Mouse (Mus musculus) kidney, embryonic 16.5 days (tissue): Measurements from ENCODE around the gene Pth2. TPM values are rescaled to one million over a fixed set of nuclear protein-coding genes. Genes with fewer than 3 reads are reported as not detected.

Source experiments
- ATAC-seq: fragments of 200-750 bp; cut with Nextera tagmentation; 2 replicates; pipeline ENCODE4 v1.8.0; 2017; ENCODE audit warnings: moderate TSS enrichment; ENCODE audit not compliant: low FRiP score, low TSS enrichment
- H3K27ac ChIP-seq: fragments of 300-500 bp; sonication (generic); 2 replicates; pipeline ENCODE4 v1.5.1; 2014; ENCODE audit warnings: low read length
- H3K27me3 ChIP-seq: fragments of 300-500 bp; sonication (generic); 2 replicates; pipeline ENCODE4 v1.6.1; 2014; ENCODE audit warnings: low read length, control low read depth, mixed read lengths; ENCODE audit not compliant: insufficient read depth
- H3K36me3 ChIP-seq: fragments of 300-500 bp; sonication (generic); 2 replicates; pipeline ENCODE4 v1.6.1; 2014; ENCODE audit warnings: low read length, control low read depth, mixed read lengths; ENCODE audit not compliant: insufficient read depth
- H3K4me1 ChIP-seq: fragments of 300-500 bp; sonication (generic); 2 replicates; pipeline ENCODE4 v1.6.1; 2014; ENCODE audit warnings: low read length, control low read depth, mixed read lengths; ENCODE audit not compliant: insufficient read depth
- H3K4me2 ChIP-seq: fragments of 300-500 bp; sonication (generic); replicated peaks from 2 replicates; pipeline ENCODE4 v1.6.1; 2014; ENCODE audit warnings: low read depth, low read length
- H3K4me3 ChIP-seq: fragments of 300-500 bp; sonication (generic); 2 replicates; pipeline ENCODE4 v1.5.1; 2014; ENCODE audit warnings: mild to moderate bottlenecking, low read length
- H3K9ac ChIP-seq: fragments of 300-500 bp; sonication (generic); replicated peaks from 2 replicates; pipeline ENCODE4 v1.6.1; 2014; ENCODE audit warnings: low read length
- H3K9me3 ChIP-seq: fragments of 300-500 bp; sonication (generic); 2 replicates; pipeline ENCODE4 v1.6.1; 2016; ENCODE audit warnings: low read length, control low read depth
- WGBS: fragments of 180-500 bp; shearing (Covaris S2); extraction: QIAGEN DNeasy Blood & Tissue Kit; methylation state at CpG from one replicate; pipeline ENCODE4 v1.1.7; 2014; 5-methylcytosine and 5-hydroxymethylcytosine counted together
- microRNA-seq: library from miRNA; unstranded; fragments of <30 nt; microRNA quantifications from one replicate; pipeline ENCODE4, GENCODE M21; 2016
- polyA plus RNA-seq: library from polyadenylated mRNA; unstranded; fragments of >200 nt; fragmentation: Nextera tagmentation; extraction: Ambion mirVana; gene quantifications from 2 replicates; pipeline ENCODE4 v1.2.1, GENCODE M21; 2015

The Pth2 gene
- polyA plus RNA-seq, 1 experiment from 2014 or later, result not detected

GRCm38 (mm10) chr7:45224826-45225225 is 44.0 kb downstream of the Pth2 start:
- no peak overlapping the region for H3K9ac ChIP-seq
- H3K4me3 ChIP-seq, result no peak overlapping the region
- peaks cover 92% of the 10 kb centered on the region for H3K36me3 ChIP-seq
- H3K4me1 ChIP-seq, result no peaks in the 10 kb centered on the region
- H3K27me3 ChIP-seq, result no peaks in the 10 kb centered on the region
- no peak for ATAC-seq
- no peak overlapping the region for H3K4me2 ChIP-seq
- H3K9me3 ChIP-seq, result no peaks in the 10 kb centered on the region
- no peak overlapping the region for H3K27ac ChIP-seq
- 88% methylated on average over 7 of the region's 7 CpGs for WGBS

- ATAC-seq, result no peak
- Histone ChIP-seq H3K36me3 (peaks cover 85% of the 10 kb centered on the region), H3K27ac (no peak overlapping the region), H3K4me3 (no peak overlapping the region), H3K4me1 (no peaks in the 10 kb centered on the region), H3K4me2 (no peak overlapping the region), H3K27me3 (no peaks in the 10 kb centered on the region), H3K9ac (no peak overlapping the region), H3K9me3 (no peaks in the 10 kb centered on the region)
- 98% methylated on average over 5 of the region's 5 CpGs for WGBS
Observed at GRCm38 (mm10) chr7:45226421-45226820, 45.6 kb downstream of the Pth2 start.

GRCm38 (mm10) chr7:45228548-45228947 is 47.8 kb downstream of the Pth2 start:
- Histone ChIP-seq H3K9me3 (no peaks in the 10 kb centered on the region), H3K9ac (no peak overlapping the region), H3K4me1 (peaks cover 6% of the 10 kb centered on the region), H3K4me3 (no peak overlapping the region), H3K36me3 (peaks cover 81% of the 10 kb centered on the region), H3K27ac (no peak overlapping the region), H3K27me3 (no peaks in the 10 kb centered on the region), H3K4me2 (no peak overlapping the region)
- ATAC-seq, result no peak
- WGBS, result 88% methylated on average over 18 of the region's 18 CpGs

DNA sequence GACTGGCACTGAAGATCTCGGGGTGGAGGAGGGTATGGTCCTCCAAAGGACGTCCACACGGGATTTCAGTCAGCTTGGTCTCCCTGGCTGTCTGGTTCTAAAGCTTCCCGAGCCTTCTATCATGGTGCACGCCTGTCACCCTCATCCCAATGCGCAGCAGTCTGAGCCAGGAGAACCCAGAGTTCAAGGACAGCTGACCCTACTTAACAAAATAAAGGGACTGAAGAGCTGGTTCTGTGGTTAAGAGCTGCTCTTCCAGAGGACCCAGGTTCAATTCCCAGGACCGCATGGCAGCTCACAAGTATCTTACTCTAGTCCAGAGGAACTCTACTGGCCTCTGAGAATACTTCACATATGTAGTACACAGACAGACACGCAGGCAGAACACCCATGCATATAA is 48.3 kb downstream of the Pth2 start:
- Histone ChIP-seq H3K9me3 (no peaks in the 10 kb centered on the region), H3K27me3 (no peaks in the 10 kb centered on the region), H3K36me3 (peaks cover 76% of the 10 kb centered on the region), H3K9ac (no peak overlapping the region), H3K27ac (no peak overlapping the region), H3K4me1 (peaks cover 11% of the 10 kb centered on the region), H3K4me3 (no peak overlapping the region), H3K4me2 (no peak overlapping the region)
- WGBS, result 88% methylated on average over 8 of the region's 8 CpGs
- ATAC-seq, result no peak

- Histone ChIP-seq H3K9me3 (no peaks in the 10 kb centered on the region), H3K27me3 (no peaks in the 10 kb centered on the region), H3K9ac (no peak overlapping the region), H3K4me3 (no peak overlapping the region), H3K4me2 (no peak overlapping the region), H3K36me3 (peaks cover 71% of the 10 kb centered on the region), H3K27ac (no peak overlapping the region), H3K4me1 (peaks cover 17% of the 10 kb centered on the region)
- ATAC-seq, result no peak
- 86% methylated on average over 7 of the region's 7 CpGs for WGBS
Observed at GRCm38 (mm10) chr7:45229459-45230203, 48.8 kb downstream of the Pth2 start.

GRCm38 (mm10) chr7:45231192-45231591 is 50.4 kb downstream of the Pth2 start:
- Histone ChIP-seq H3K27me3 (0 out of 2 replicates have a peak, but pooled peaks cover 3% of the 10 kb centered on the region), H3K4me1 (peaks cover 26% of the 10 kb centered on the region), H3K27ac (no peak overlapping the region), H3K4me3 (no peak overlapping the region), H3K4me2 (no peak overlapping the region), H3K9me3 (no peaks in the 10 kb centered on the region), H3K9ac (no peak overlapping the region), H3K36me3 (peaks cover 56% of the 10 kb centered on the region)
- whole genome bisulfite sequencing, result 85% methylated on average over 12 of the region's 12 CpGs
- no peak for ATAC-seq

Small RNA genes lying within 50 kb of the gene (microRNA-seq; reads per million reads assigned to microRNA genes)
- not detected for gene Mir7055

Other genes starting within 250 kb of the Pth2 start
- gene Tsks, start 237.8 kb upstream of the Pth2 start, polyA plus RNA-seq, result 0.10 and 0.24 TPM in 2 replicates
- 22.4 and 23.8 TPM in 2 replicates for gene Cpt1c, start 206.1 kb upstream of the Pth2 start, polyA plus RNA-seq
- gene Prmt1, start 194.4 kb upstream of the Pth2 start, polyA plus RNA-seq, result 681 and 701 TPM in 2 replicates
- 109 TPM in 2 replicates for gene Irf3, start 183.3 kb upstream of the Pth2 start, polyA plus RNA-seq
- 56.1 and 61.9 TPM in 2 replicates for gene Bcl2l12, start 182.3 kb upstream of the Pth2 start, polyA plus RNA-seq
- gene Scaf1, start 164.6 kb upstream of the Pth2 start, polyA plus RNA-seq, result 30.6 and 36.4 TPM in 2 replicates
- gene Rras, start 163.0 kb upstream of the Pth2 start, polyA plus RNA-seq, result 42.9 and 44.1 TPM in 2 replicates
- gene Prr12, start 128.1 kb upstream of the Pth2 start, polyA plus RNA-seq, result 12.9 and 13.8 TPM in 2 replicates
- gene Nosip, start 118.6 kb upstream of the Pth2 start, polyA plus RNA-seq, result 85.2 and 86.3 TPM in 2 replicates
- 42.4 and 44.9 TPM in 2 replicates for gene Prrg2, start 118.3 kb upstream of the Pth2 start, polyA plus RNA-seq
- 352 and 369 TPM in 2 replicates for gene Rcn3, start 88.8 kb upstream of the Pth2 start, polyA plus RNA-seq
- 93.7 and 114 TPM in 2 replicates for gene Fcgrt, start 77.1 kb upstream of the Pth2 start, polyA plus RNA-seq
- gene Rps11, start 56.6 kb upstream of the Pth2 start, polyA plus RNA-seq, result 1,363 and 1,408 TPM in 2 replicates
- 1,083 and 1,117 TPM in 2 replicates for gene Rpl13a, start 52.2 kb upstream of the Pth2 start, polyA plus RNA-seq
- gene Gm45713, start 44.8 kb upstream of the Pth2 start, polyA plus RNA-seq, result 0.18 TPM in 1 of 2 replicates, not detected in the other
- gene Flt3l, start 44.6 kb upstream of the Pth2 start, polyA plus RNA-seq, result 0.95 and 1.9 TPM in 2 replicates
- gene Pih1d1, start 26.7 kb upstream of the Pth2 start, polyA plus RNA-seq, result 109 and 112 TPM in 2 replicates
- gene Aldh16a1, start 26.4 kb upstream of the Pth2 start, polyA plus RNA-seq, result 81.2 and 88.6 TPM in 2 replicates
- 0.19 and 0.42 TPM in 2 replicates for gene Slc17a7, start 17.0 kb upstream of the Pth2 start, polyA plus RNA-seq
- gene Gfy, start 1.4 kb upstream of the Pth2 start, polyA plus RNA-seq, result not detected in 2 replicates
- gene Ccdc155, start 23.9 kb downstream of the Pth2 start, polyA plus RNA-seq, result 0.85 and 0.86 TPM in 2 replicates
- 0.78 TPM in 1 of 2 replicates, not detected in the other for gene Dkkl1, start 31.2 kb downstream of the Pth2 start, polyA plus RNA-seq
- gene Tead2, start 34.8 kb downstream of the Pth2 start, polyA plus RNA-seq, result 195 and 203 TPM in 2 replicates
- 1.0 and 1.1 TPM in 2 replicates for gene Cd37, start 58.1 kb downstream of the Pth2 start, polyA plus RNA-seq
- 0.28 and 0.30 TPM in 2 replicates for gene Slc6a16, start 60.1 kb downstream of the Pth2 start, polyA plus RNA-seq
- gene Slc6a21, start 96.5 kb downstream of the Pth2 start, polyA plus RNA-seq, result not detected in 2 replicates
- gene Trpm4, start 152.8 kb downstream of the Pth2 start, polyA plus RNA-seq, result 22.3 and 23.6 TPM in 2 replicates
- 1.7 and 1.8 TPM in 2 replicates for gene Hrc, start 154.3 kb downstream of the Pth2 start, polyA plus RNA-seq
- 5.1 and 6.3 TPM in 2 replicates for gene Ppfia3, start 186.0 kb downstream of the Pth2 start, polyA plus RNA-seq
- 1.7 and 1.9 TPM in 2 replicates for gene Lin7b, start 189.6 kb downstream of the Pth2 start, polyA plus RNA-seq
- gene Snrnp70, start 214.7 kb downstream of the Pth2 start, polyA plus RNA-seq, result 211 and 227 TPM in 2 replicates
- gene Kcna7, start 224.7 kb downstream of the Pth2 start, polyA plus RNA-seq, result not detected in 2 replicates
- 1.5 and 1.6 TPM in 2 replicates for gene Ntf5, start 232.7 kb downstream of the Pth2 start, polyA plus RNA-seq
- not detected in 2 replicates for gene Lhb, start 239.8 kb downstream of the Pth2 start, polyA plus RNA-seq